Mouse (Mus musculus) left cerebral cortex, adult 9 months (tissue): Measurements from ENCODE around the gene Vmn1r88.
A peak's percentile ranks its signal among the peaks of the same experiment; 100 is the strongest.

ENCODE experiments used
- DNase-seq, 2 experiments: peaks; one replicate each; pipeline ENCODE4 v3.0.0; 2022; ENCODE audit warnings: low spot score in 2 of 2

The Vmn1r88 gene

DNA sequence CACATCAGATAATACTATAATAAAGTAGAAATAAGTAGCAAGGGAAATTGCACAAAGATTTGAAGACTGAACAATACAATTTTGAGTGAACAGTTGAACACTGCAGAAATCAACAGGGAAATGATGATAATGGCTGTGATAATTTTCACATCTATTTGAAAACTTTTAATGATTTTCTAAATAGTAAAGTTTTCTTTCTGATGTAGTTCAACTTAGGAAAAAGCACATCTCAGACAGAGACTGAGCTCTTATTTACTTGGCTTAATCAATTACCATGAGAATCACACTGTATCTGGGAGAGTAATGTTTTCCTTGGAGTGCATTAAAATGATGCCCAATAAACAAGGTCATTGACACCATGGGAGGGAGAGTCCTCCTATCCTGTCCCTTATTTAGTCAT, at the start of gene Vmn1r88:
Gene Vmn1r88 (plus strand): TSS at position 301 of the 400 bp plus-strand sequence.
- DNase-seq, result no peak

DNA sequence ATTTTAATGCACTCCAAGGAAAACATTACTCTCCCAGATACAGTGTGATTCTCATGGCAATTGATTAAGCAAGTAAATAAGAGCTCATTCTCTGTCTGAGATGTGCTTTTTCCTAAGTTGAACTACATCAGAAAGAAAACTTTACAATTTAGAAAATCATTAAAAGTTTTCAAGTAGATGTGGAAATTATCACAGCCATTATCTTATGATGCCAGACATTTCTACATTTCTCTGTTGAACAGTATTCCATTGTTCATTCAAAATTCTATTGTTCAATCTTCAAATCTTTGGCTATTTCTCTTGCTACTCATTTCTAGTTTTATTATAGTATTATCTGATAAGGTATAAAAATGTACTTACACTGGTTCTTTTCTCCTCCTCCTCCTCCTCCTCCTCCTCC, 39.6 kb upstream of the Vmn1r88 start, which contains the start of gene Vmn1r86:
Gene Vmn1r86 (minus strand): TSS at position 101 of the 400 bp plus-strand sequence.
- no peak for DNase-seq

DNA sequence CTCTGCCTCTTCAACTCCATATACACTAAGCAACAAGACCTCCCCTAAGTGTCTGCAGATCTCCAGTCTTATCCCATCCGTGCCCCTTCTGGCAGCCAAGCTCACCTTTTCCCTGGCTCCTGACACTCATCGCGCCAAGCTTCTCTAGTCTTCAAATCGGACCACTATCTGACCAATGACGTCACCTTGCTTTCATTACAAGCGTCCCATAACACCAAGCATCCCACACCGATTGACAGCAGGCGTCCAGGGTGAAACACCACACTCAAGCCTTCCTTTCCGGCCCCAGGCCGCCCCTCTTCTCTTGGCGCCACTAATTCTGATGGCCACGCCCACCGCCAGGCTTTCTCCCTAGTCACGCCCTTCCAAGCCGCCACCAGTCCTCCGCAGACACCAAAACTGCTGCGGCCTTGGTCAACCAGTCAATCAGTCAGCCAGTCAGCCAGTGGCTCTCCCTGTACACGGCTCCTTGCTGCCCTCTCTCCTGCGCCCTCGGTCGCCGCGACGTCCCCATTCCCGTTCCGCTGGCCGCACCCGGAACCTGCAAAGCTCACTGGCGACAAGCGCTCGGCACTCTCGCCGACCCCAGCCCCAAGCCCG, 35.7 kb upstream of the Vmn1r88 start:
- peak in 1 of 2 experiments; percentile 1 for DNase-seq

DNA sequence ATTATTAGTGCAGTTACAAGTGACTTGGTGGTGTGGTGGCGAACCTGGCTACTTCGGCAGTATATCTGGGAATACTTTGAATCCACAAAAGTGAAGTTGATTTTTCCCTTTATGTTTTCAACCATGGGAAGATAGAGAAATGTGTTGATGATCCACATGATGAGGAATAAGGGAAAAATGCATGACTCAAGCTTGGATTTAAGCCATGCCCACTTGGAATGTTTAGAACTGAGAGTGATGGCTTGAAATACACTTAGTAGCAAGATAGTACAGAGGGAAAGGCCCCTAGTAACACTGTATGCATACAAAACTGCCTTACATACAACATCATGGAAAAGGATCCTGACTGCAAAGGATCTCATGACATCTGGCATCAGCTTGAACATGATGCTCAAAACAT, 27.5 kb upstream of the Vmn1r88 start:
- no peak for DNase-seq

DNA sequence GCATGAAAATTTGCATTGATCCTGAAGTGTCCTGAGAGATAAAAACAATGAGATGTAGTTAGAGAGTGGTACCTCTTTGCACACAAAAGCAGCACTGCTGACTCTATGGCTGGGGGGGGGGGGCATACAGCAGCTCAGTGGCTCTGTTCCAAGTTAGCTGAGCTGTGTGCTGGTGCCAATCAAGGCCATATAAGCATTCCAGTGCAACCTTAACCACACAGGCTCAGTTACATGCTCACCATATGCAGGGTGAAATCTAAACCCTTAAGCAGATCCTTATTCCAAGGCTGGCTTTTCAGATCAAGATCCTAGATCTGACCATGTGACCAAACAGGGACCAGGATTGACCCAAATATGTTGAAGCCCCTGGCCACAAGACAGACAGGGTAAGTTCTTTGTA, 22.0 kb upstream of the Vmn1r88 start:
- no peak for DNase-seq

DNA sequence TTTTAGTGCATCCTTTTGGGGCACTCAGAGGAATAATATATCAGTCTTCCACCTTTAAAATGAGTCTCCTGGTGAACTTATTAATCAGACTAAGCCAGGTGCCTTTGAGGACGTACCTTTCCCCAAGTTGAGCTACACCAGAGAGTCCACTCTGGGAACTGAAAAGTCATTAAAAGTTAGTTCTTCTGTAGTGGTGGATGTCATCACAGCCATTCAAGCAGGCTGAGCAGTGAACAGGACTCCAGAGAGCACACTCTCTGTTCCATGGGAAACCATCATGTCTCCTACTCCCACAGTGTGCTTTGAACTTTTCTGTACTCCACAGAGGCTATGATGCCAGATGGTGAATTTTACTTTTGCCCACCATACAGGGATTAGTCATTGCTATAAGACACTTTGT, 19.3 kb upstream of the Vmn1r88 start, which contains the start of gene Vmn1r87:
Gene Vmn1r87 (minus strand): TSS at position 101 of the 400 bp plus-strand sequence.
- DNase-seq, result no peak

DNA sequence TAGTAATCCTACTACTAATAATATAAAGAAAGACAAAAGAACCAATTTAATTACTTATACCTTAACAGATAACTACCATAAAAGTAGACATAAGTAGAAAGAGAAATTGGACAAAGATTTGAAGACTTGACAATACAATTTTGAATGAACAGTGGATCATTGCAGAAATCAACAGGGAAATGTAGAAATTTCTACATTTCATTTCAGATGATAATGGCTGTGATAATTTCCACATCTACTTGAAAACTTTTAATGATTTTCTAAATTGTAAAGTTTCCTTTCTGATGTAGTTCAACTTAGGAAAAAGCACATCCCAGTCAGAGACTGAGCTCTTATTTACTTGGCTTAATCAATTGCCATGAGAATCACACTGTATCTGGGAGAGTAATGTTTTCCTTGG, 53.4 kb downstream of the Vmn1r88 start, which contains the start of gene Vmn1r89:
Gene Vmn1r89 (plus strand): TSS at position 301 of the 400 bp plus-strand sequence.
- DNase-seq, result no peak
